Mouse (Mus musculus) MEL (cell line): Measurements from ENCODE around the gene BC035947. TPM values are rescaled to one million over a fixed set of nuclear protein-coding genes. Genes with fewer than 3 reads are reported as not detected.

Experiments used
- DNase-seq: peaks from one replicate; pipeline ENCODE4 v3.0.0; 2011; ENCODE audit warnings: low read depth, low spot score
- H3K27ac ChIP-seq: 2 replicates; pipeline ENCODE4 v1.5.1; 2012; ENCODE audit warnings: low read depth, mild to moderate bottlenecking, control low read depth, low read length, moderate library complexity; ENCODE audit not compliant: control insufficient read depth
- H3K27me3 ChIP-seq, 2 experiments: fragments of 150-350 bp in 1 of 2; sonication (generic) in 1 of 2; 2 replicates each; pipeline ENCODE4 v1.6.1; 2012; ENCODE audit warnings: low read length in 2 of 2, mild to moderate bottlenecking in 2 of 2, improper control_type of control experiment in 1 of 2, moderate library complexity in 1 of 2; ENCODE audit not compliant: insufficient read depth in 2 of 2, control insufficient read depth in 1 of 2
- H3K36me3 ChIP-seq, 2 experiments: 2 replicates each; pipeline ENCODE4 v1.6.1; 2012 to 2014; ENCODE audit warnings: low read length in 2 of 2, improper control_type of control experiment in 1 of 2, inconsistent platforms in 1 of 2, mild to moderate bottlenecking in 1 of 2; ENCODE audit not compliant: insufficient read depth in 2 of 2, control insufficient read depth in 1 of 2
- H3K4me1 ChIP-seq, 2 experiments: fragments of 150-350 bp in 1 of 2; sonication (generic) in 1 of 2; 2 replicates each; pipeline ENCODE4 v1.6.1; 2012; ENCODE audit warnings: low read length in 2 of 2, improper control_type of control experiment in 1 of 2, mild to moderate bottlenecking in 1 of 2; ENCODE audit not compliant: insufficient read depth in 2 of 2, control insufficient read depth in 1 of 2
- H3K4me3 ChIP-seq, 2 experiments: fragments of 150-350 bp in 1 of 2; sonication (generic) in 1 of 2; 2 replicates each; pipeline ENCODE4 v1.5.1; 2012; ENCODE audit warnings: low read depth in 2 of 2, low read length in 2 of 2, mild to moderate bottlenecking in 2 of 2, moderate library complexity in 2 of 2, control low read depth in 1 of 2, improper control_type of control experiment in 1 of 2; ENCODE audit not compliant: control insufficient read depth in 1 of 2, insufficient read depth in 1 of 2
- H3K79me2 ChIP-seq: 2 replicates; pipeline ENCODE4 v1.6.1; 2012; ENCODE audit warnings: mild to moderate bottlenecking, low read length, moderate library complexity; ENCODE audit not compliant: control insufficient read depth, poor library complexity, insufficient read depth
- H3K9ac ChIP-seq: 2 replicates; pipeline ENCODE4 v1.6.1; 2012; ENCODE audit warnings: low read depth, mild to moderate bottlenecking, control low read depth, low read length, moderate library complexity; ENCODE audit not compliant: control insufficient read depth, poor library complexity, severe bottlenecking
- H3K9me3 ChIP-seq: fragments of 150-350 bp; sonication (generic); replicated peaks from 2 replicates; pipeline ENCODE4 v1.6.1; 2012; ENCODE audit warnings: mild to moderate bottlenecking, low read length, improper control_type of control experiment, moderate library complexity; ENCODE audit not compliant: insufficient read depth
- BHLHE40 ChIP-seq: IDR thresholded peaks from 2 replicates; pipeline ENCODE4 v1.6.1; 2012; ENCODE audit warnings: low read depth, mild to moderate bottlenecking, inconsistent platforms, low read length, improper control_type of control experiment, borderline replicate concordance
- CHD2 ChIP-seq: IDR thresholded peaks from 2 replicates; pipeline ENCODE4 v1.6.1; 2011; ENCODE audit warnings: low read length, improper control_type of control experiment
- CTCF ChIP-seq, 3 experiments: IDR thresholded peaks in 2 of 3; conservative IDR thresholded peaks in 1 of 3; 2 replicates each; pipeline ENCODE4 v1.5.1; 2011 to 2012; ENCODE audit warnings: low read length in 3 of 3, low read depth in 2 of 3, mild to moderate bottlenecking in 2 of 3, improper control_type of control experiment in 1 of 3, inconsistent platforms in 1 of 3, mixed read lengths in 1 of 3, moderate library complexity in 1 of 3; ENCODE audit not compliant: control insufficient read depth in 1 of 3, insufficient read depth in 1 of 3, poor library complexity in 1 of 3, severe bottlenecking in 1 of 3
- E2F4 ChIP-seq: IDR thresholded peaks from 2 replicates; pipeline ENCODE4 v1.6.1; 2011; ENCODE audit warnings: low read depth, low read length, improper control_type of control experiment, borderline replicate concordance
- ETS1 ChIP-seq: IDR thresholded peaks from 2 replicates; pipeline ENCODE4 v1.6.1; 2012; ENCODE audit warnings: low read depth, mild to moderate bottlenecking, inconsistent platforms, low read length, improper control_type of control experiment, moderate library complexity
- HCFC1 ChIP-seq: IDR thresholded peaks from 2 replicates; pipeline ENCODE4 v1.6.1; 2012; ENCODE audit warnings: low read depth, mild to moderate bottlenecking, inconsistent platforms, low read length, improper control_type of control experiment, moderate library complexity
- JUND ChIP-seq: IDR thresholded peaks from 2 replicates; pipeline ENCODE4 v1.6.1; 2011; ENCODE audit warnings: low read depth, mild to moderate bottlenecking, improper control_type of control experiment, low read length
- MAFK ChIP-seq: IDR thresholded peaks from 2 replicates; pipeline ENCODE4 v1.6.1; 2011; ENCODE audit warnings: low read depth, mild to moderate bottlenecking, low read length, improper control_type of control experiment, borderline replicate concordance
- MAZ ChIP-seq: IDR thresholded peaks from 2 replicates; pipeline ENCODE4 v1.6.1; 2012; ENCODE audit warnings: low read depth, mild to moderate bottlenecking, inconsistent platforms, low read length, improper control_type of control experiment
- MEF2A ChIP-seq: IDR thresholded peaks from 2 replicates; pipeline ENCODE4 v1.6.1; 2014; ENCODE audit warnings: low read depth, mild to moderate bottlenecking, inconsistent platforms, low read length, improper control_type of control experiment; ENCODE audit not compliant: poor library complexity, insufficient replicate concordance, severe bottlenecking; ENCODE audit errors: extremely low read depth
- MXI1 ChIP-seq: IDR thresholded peaks from 2 replicates; pipeline ENCODE4 v1.6.1; 2011; ENCODE audit warnings: mild to moderate bottlenecking, low read depth, low read length, improper control_type of control experiment
- MYC ChIP-seq: IDR thresholded peaks from 2 replicates; pipeline ENCODE4 v1.6.1; 2011; ENCODE audit warnings: low read depth, mild to moderate bottlenecking, low read length, improper control_type of control experiment, moderate library complexity
- NRF1 ChIP-seq: IDR thresholded peaks from 2 replicates; pipeline ENCODE4 v1.6.1; 2014; ENCODE audit warnings: low read depth, mild to moderate bottlenecking, inconsistent platforms, low read length, improper control_type of control experiment, moderate library complexity; ENCODE audit not compliant: poor library complexity, insufficient read depth, severe bottlenecking
- POLR2A ChIP-seq, 2 experiments: IDR thresholded peaks; 2 replicates each; pipeline ENCODE4 v1.6.1; 2011 to 2012; ENCODE audit warnings: low read length in 2 of 2, mild to moderate bottlenecking in 2 of 2, control low read depth in 1 of 2, improper control_type of control experiment in 1 of 2, low read depth in 1 of 2, moderate library complexity in 1 of 2; ENCODE audit not compliant: control insufficient read depth in 1 of 2, insufficient read depth in 1 of 2, poor library complexity in 1 of 2
- POLR2AphosphoS5 ChIP-seq: IDR thresholded peaks from 2 replicates; pipeline ENCODE4 v1.6.1; 2012; ENCODE audit warnings: low read depth, borderline replicate concordance, mild to moderate bottlenecking, inconsistent platforms, low read length, moderate library complexity, mixed read lengths
- RAD21 ChIP-seq: IDR thresholded peaks from 2 replicates; pipeline ENCODE4 v1.6.1; 2011; ENCODE audit warnings: mild to moderate bottlenecking, low read depth, low read length, improper control_type of control experiment
- RCOR1 ChIP-seq: IDR thresholded peaks from 2 replicates; pipeline ENCODE4 v1.6.1; 2012; ENCODE audit warnings: low read depth, mild to moderate bottlenecking, inconsistent platforms, low read length, improper control_type of control experiment
- SMC3 ChIP-seq: IDR thresholded peaks from 2 replicates; pipeline ENCODE4 v1.6.1; 2011; ENCODE audit warnings: low read depth, low read length, improper control_type of control experiment
- TAL1 ChIP-seq: IDR thresholded peaks from 2 replicates; pipeline ENCODE4 v1.6.1; 2012; ENCODE audit warnings: mild to moderate bottlenecking, inconsistent platforms, low read length, moderate library complexity, mixed read lengths
- TBP ChIP-seq: IDR thresholded peaks from 2 replicates; pipeline ENCODE4 v1.8.0; 2011; ENCODE audit warnings: low read depth, low read length, improper control_type of control experiment
- TCF12 ChIP-seq: IDR thresholded peaks from 2 replicates; pipeline ENCODE4 v1.6.1; 2014; ENCODE audit warnings: low read depth, mild to moderate bottlenecking, inconsistent platforms, low read length, improper control_type of control experiment, moderate library complexity
- UBTF ChIP-seq: IDR thresholded peaks from 2 replicates; pipeline ENCODE4 v1.6.1; 2012; ENCODE audit warnings: low read depth, mild to moderate bottlenecking, inconsistent platforms, low read length, improper control_type of control experiment, moderate library complexity, borderline replicate concordance; ENCODE audit not compliant: insufficient read depth
- USF1 ChIP-seq: IDR thresholded peaks from 2 replicates; pipeline ENCODE4 v1.6.1; 2014; ENCODE audit warnings: low read depth, mild to moderate bottlenecking, inconsistent platforms, low read length, improper control_type of control experiment, moderate library complexity
- USF2 ChIP-seq, 2 experiments: IDR thresholded peaks; 2 replicates each; pipeline ENCODE4 v1.6.1; 2011 to 2012; ENCODE audit warnings: improper control_type of control experiment in 2 of 2, low read length in 2 of 2, borderline replicate concordance in 1 of 2, inconsistent platforms in 1 of 2, low read depth in 1 of 2, mild to moderate bottlenecking in 1 of 2; ENCODE audit not compliant: insufficient read depth in 1 of 2
- ZC3H11A ChIP-seq: IDR thresholded peaks from 2 replicates; pipeline ENCODE4 v1.6.1; 2012; ENCODE audit warnings: low read depth, mild to moderate bottlenecking, inconsistent platforms, low read length, improper control_type of control experiment
- ZKSCAN1 ChIP-seq: IDR thresholded peaks from 2 replicates; pipeline ENCODE4 v1.6.1; 2012; ENCODE audit warnings: low read depth, mild to moderate bottlenecking, inconsistent platforms, low read length, improper control_type of control experiment, moderate library complexity
- ZMIZ1 ChIP-seq: IDR thresholded peaks from 2 replicates; pipeline ENCODE4 v1.6.1; 2012; ENCODE audit warnings: low read depth, mild to moderate bottlenecking, inconsistent platforms, low read length, improper control_type of control experiment, moderate library complexity
- ZNF384 ChIP-seq: IDR thresholded peaks from 2 replicates; pipeline ENCODE4 v1.6.1; 2012; ENCODE audit warnings: low read depth, mild to moderate bottlenecking, inconsistent platforms, low read length, improper control_type of control experiment
- polyA plus RNA-seq, 2 experiments: library from polyadenylated mRNA; stranded (reverse) in 1 of 2; unstranded in 1 of 2; fragments of >175 nt in 1 of 2; fragments of >200 nt in 1 of 2; gene quantifications; 2 replicates each; pipeline versions ENCODE4 v1.2.1 to v1.2.4; 2012; ENCODE audit warnings: low replicate concordance in 2 of 2, low read depth in 1 of 2; ENCODE audit not compliant: insufficient read length in 2 of 2, insufficient read depth in 1 of 2, missing spikeins in 1 of 2
- total RNA-seq: library from RNA; depleted of rRNA; stranded (reverse); fragments of 300-350 nt; gene quantifications from 2 replicates; pipeline ENCODE4 v1.2.3, GENCODE M21; 2012

BC035947 gene
- total and polyA plus RNA-seq, 3 experiments = not detected

DNA sequence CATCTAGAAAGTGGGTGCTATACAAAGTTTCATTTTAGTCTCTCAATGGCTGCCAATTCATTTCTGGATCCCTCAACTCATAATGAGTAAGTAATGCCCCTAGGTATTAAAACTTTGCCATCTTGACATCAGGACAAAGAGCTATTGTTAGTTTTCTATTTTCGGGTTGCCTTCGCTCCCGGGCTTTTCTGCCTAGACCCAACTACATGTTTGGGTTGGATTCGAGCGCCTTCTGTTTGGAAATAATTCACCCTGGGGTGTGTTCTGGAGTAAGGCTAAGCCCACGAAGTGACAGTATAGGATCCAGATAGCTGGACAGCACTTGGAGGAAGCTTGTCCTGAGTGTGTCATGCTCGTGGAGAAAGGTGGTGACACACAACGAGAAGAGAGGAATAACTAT is 798 bp upstream of the BC035947 start:
- TF ChIP-seq NRF1 (no peak), USF2 (IDR thresholded peaks at IDR 0.05; ENCODE audit: borderline replicate concordance in 1 of 2, insufficient read depth in 1 of 2, low read depth in 1 of 2, low read length in 2 of 2) (no peak), MYC (no peak), MEF2A (no peak), TAL1 (no peak), HCFC1 (no peak), BHLHE40 (no peak), ZNF384 (no peak), ZC3H11A (no peak), CHD2 (no peak), UBTF (no peak), POLR2A (IDR thresholded peaks at IDR 0.05; ENCODE audit: control insufficient read depth in 1 of 2, insufficient read depth in 1 of 2, low read depth in 1 of 2, low read length in 2 of 2, poor library complexity in 1 of 2) (no peak), SMC3 (no peak), JUND (no peak), ZMIZ1 (no peak), E2F4 (no peak), MXI1 (no peak)
- no peak overlapping the region for H3K9ac ChIP-seq

DNA sequence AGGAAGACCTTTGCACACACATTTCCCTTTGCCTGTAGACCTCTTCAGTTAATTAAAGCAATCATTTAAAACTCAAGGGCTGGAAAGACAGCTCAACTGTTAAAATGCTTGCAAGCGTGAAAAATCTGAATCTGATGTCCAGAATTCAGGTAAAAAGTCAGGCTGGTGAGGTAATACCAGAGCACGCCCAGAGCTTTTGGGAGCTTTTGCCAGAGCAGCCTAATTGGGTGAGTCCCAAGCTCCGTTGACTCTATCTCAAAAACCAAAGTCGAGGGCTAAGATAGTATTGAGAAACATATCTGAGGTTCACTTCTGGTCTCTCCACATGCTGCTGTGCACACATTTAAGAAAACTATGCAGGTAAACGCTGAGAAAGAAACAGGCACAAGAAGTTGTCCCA is 1.1 kb downstream of the BC035947 start, which contains the start of gene Mogat1:
Gene Mogat1, plus strand, starts transcription at position 130 of the 400 bp plus-strand sequence.
- H3K9me3 ChIP-seq = no peaks in the 10 kb centered on the region
- no peak within 1 kb of the TSS for H3K4me3 ChIP-seq
- H3K9ac ChIP-seq = no peak within 1 kb of the TSS

More for the DNA sequence above, 798 bp upstream of the BC035947 start:
- Histone ChIP-seq H3K36me3 (no peaks in the 10 kb centered on the region), H3K4me1 (no peaks in the 10 kb centered on the region), H3K27me3 (no peaks in the 10 kb centered on the region), H3K4me3 (no peak overlapping the region), H3K9me3 (no peaks in the 10 kb centered on the region), H3K27ac (no peak overlapping the region), H3K79me2 (no peaks in the 10 kb centered on the region)
- DNase-seq = no peak

More for the DNA sequence above, 1.1 kb downstream of the BC035947 start, which contains the start of gene Mogat1:
- H3K27ac ChIP-seq = no peak within 1 kb of the TSS
- TF ChIP-seq POLR2A (IDR thresholded peaks at IDR 0.05; ENCODE audit: control insufficient read depth in 1 of 2, insufficient read depth in 1 of 2, low read depth in 1 of 2, low read length in 2 of 2, poor library complexity in 1 of 2) = no peak
- no peak for TF ChIP-seq TAL1
- TF ChIP-seq MAFK = no peak
- TF ChIP-seq ZKSCAN1 = no peak
- TF ChIP-seq RAD21 = no peak
- TF ChIP-seq MAZ = no peak
- TF ChIP-seq NRF1 = no peak
- no peak for TF ChIP-seq TCF12
- no peak for TF ChIP-seq RCOR1
- no peak for TF ChIP-seq BHLHE40
- TF ChIP-seq ETS1 = no peak
- TF ChIP-seq UBTF = no peak
- no peak for TF ChIP-seq POLR2AphosphoS5
- no peak for TF ChIP-seq CTCF (IDR thresholded peaks at IDR 0.05 in 2 of 3, conservative IDR thresholded peaks at IDR 0.05 in 1 of 3; ENCODE audit: control insufficient read depth in 1 of 3, insufficient read depth in 1 of 3, low read depth in 2 of 3, low read length in 3 of 3, poor library complexity in 1 of 3, severe bottlenecking in 1 of 3)
- no peak for TF ChIP-seq USF1
- no peak for TF ChIP-seq JUND
- TF ChIP-seq TBP = no peak
- TF ChIP-seq SMC3 = no peak
- TF ChIP-seq, all 39 proteins: peak for 0
- H3K36me3 ChIP-seq = no peaks in the 10 kb centered on the region
- H3K79me2 ChIP-seq = no peaks in the 10 kb centered on the region
- H3K4me1 ChIP-seq = no peaks in the 10 kb centered on the region
- H3K27me3 ChIP-seq = no peaks in the 10 kb centered on the region
- no peak for DNase-seq
